Mouse (Mus musculus) midbrain, postnatal 0 days (tissue): ENCODE results near the gene Cdr1. TPM values are rescaled to one million over a fixed set of nuclear protein-coding genes. Genes with fewer than 3 reads are reported as not detected.

ENCODE experiments used
- ATAC-seq: fragments of 200-750 bp; cut with Nextera tagmentation; 2 replicates; pipeline ENCODE4 v1.8.0; 2017; ENCODE audit warnings: moderate number of reproducible peaks, mild to moderate bottlenecking, moderate TSS enrichment, moderate library complexity; ENCODE audit not compliant: low FRiP score
- DNase-seq: peaks from one replicate; pipeline ENCODE4 v3.0.0-alpha.2; 2015; ENCODE audit warnings: low spot score
- H3K27ac ChIP-seq: fragments of 300-500 bp; sonication (generic); 2 replicates; pipeline ENCODE4 v1.5.1; 2014; ENCODE audit warnings: low read depth, mild to moderate bottlenecking, low read length, mixed read lengths
- H3K27me3 ChIP-seq: fragments of 300-500 bp; sonication (generic); 2 replicates; pipeline ENCODE4 v1.6.1; 2014; ENCODE audit warnings: low read length, control low read depth, mixed read lengths; ENCODE audit not compliant: insufficient read depth
- H3K36me3 ChIP-seq: fragments of 300-500 bp; sonication (generic); 2 replicates; pipeline ENCODE4 v1.6.1; 2014; ENCODE audit warnings: low read length, control low read depth, mixed read lengths; ENCODE audit not compliant: insufficient read depth
- H3K4me1 ChIP-seq: fragments of 300-500 bp; sonication (generic); 2 replicates; pipeline ENCODE4 v1.6.1; 2014; ENCODE audit warnings: mild to moderate bottlenecking, control low read depth, antibody characterized with exemption, low read length, mixed read lengths; ENCODE audit not compliant: insufficient read depth
- H3K4me2 ChIP-seq: fragments of 300-500 bp; sonication (generic); 2 replicates; pipeline ENCODE4 v1.6.1; 2014; ENCODE audit warnings: low read depth, mild to moderate bottlenecking, low read length, mixed read lengths; ENCODE audit not compliant: poor library complexity, severe bottlenecking
- H3K4me3 ChIP-seq: fragments of 300-500 bp; sonication (generic); 2 replicates; pipeline ENCODE4 v1.5.1; 2014; ENCODE audit warnings: low read depth, mild to moderate bottlenecking, low read length, moderate library complexity
- H3K9ac ChIP-seq: fragments of 300-500 bp; sonication (generic); replicated peaks from 2 replicates; pipeline ENCODE4 v1.6.1; 2014; ENCODE audit warnings: mild to moderate bottlenecking, low read length, moderate library complexity, mixed read lengths; ENCODE audit not compliant: poor library complexity, severe bottlenecking
- H3K9me3 ChIP-seq: fragments of 300-500 bp; sonication (generic); 2 replicates; pipeline ENCODE4 v1.6.1; 2016; ENCODE audit warnings: low read length, control low read depth
- CTCF ChIP-seq: IDR thresholded peaks from 2 replicates; pipeline ENCODE4 v1.5.1; 2016; ENCODE audit warnings: antibody characterized with exemption, mild to moderate bottlenecking
- WGBS: fragments of 180-500 bp; shearing (Covaris S2); extraction: QIAGEN DNeasy Blood & Tissue Kit; methylation state at CpG from one replicate; pipeline ENCODE4 v1.1.7; 2014; 5-methylcytosine and 5-hydroxymethylcytosine counted together
- polyA plus RNA-seq: library from polyadenylated mRNA; unstranded; fragments of >200 nt; fragmentation: Nextera tagmentation; extraction: Ambion mirVana; gene quantifications from 2 replicates; pipeline ENCODE4 v1.2.1, GENCODE M21; 2015
- total RNA-seq: library from RNA; depleted of rRNA; stranded (reverse); fragments of >200 nt; gene quantifications from 2 replicates; pipeline ENCODE4 v1.2.3, GENCODE M21; 2014; rRNA removed

The Cdr1 gene
- total RNA-seq (not detected in 2 replicates), polyA plus RNA-seq (5.2 TPM in 1 of 2 replicates, not detected in the other)

DNA sequence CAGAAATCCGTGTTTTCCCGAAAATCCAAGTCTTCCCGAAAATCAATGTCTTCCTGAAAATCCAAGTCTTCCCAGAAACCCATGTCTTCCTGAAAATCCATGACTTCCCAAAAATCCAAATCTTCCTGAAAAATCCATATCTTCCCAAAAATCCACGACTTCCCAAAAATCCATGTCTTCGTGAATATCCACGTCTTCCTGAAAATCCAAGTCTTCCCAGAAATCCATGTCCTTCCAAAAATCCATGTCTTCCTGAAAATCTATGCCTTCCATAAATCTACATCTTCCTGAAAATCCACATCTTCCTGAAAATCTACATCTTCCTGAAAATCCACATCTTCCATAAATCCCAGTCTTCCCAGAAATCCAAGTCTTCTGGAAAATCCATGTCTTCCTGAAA, at the start of gene Cdr1:
TSS of gene Cdr1 (minus strand) at position 101 of the 400 bp plus-strand sequence.
- DNase-seq (no peak), ATAC-seq (no peak)
- no peak for TF ChIP-seq CTCF
- Histone ChIP-seq H3K27ac (no peak within 1 kb of the TSS), H3K4me2 (no peak within 1 kb of the TSS), H3K4me3 (no peak within 1 kb of the TSS), H3K9me3 (peaks cover 3% of the 10 kb centered on the region; the same call in 1 of the 2 replicates), H3K4me1 (no peaks in the 10 kb centered on the region), H3K9ac (no peak within 1 kb of the TSS), H3K36me3 (no peaks in the 10 kb centered on the region), H3K27me3 (no peaks in the 10 kb centered on the region)
- WGBS = 96% methylated on average over 6 of the region's 6 CpGs

GRCm38 (mm10) chrX:61185869-61186268, 511 bp upstream of the Cdr1 start:
- no peaks in the 10 kb centered on the region for H3K27me3 ChIP-seq
- TF ChIP-seq CTCF = no peak
- H3K4me1 ChIP-seq = no peaks in the 10 kb centered on the region
- no peak overlapping the region for H3K4me2 ChIP-seq
- no peak overlapping the region for H3K27ac ChIP-seq
- no peak overlapping the region for H3K4me3 ChIP-seq
- no peaks in the 10 kb centered on the region for H3K36me3 ChIP-seq
- 94% methylated on average over 6 of the region's 6 CpGs for WGBS
- H3K9ac ChIP-seq = no peak overlapping the region
- ATAC-seq (no peak), DNase-seq (no peak)
- H3K9me3 ChIP-seq = peaks cover 3% of the 10 kb centered on the region; the same call in 1 of the 2 replicates

- Histone ChIP-seq H3K27ac (no peak overlapping the region), H3K4me3 (no peak overlapping the region), H3K27me3 (no peaks in the 10 kb centered on the region), H3K36me3 (no peaks in the 10 kb centered on the region), H3K4me1 (no peaks in the 10 kb centered on the region), H3K9me3 (no peaks in the 10 kb centered on the region), H3K9ac (no peak overlapping the region), H3K4me2 (no peak overlapping the region)
- WGBS = 39% methylated on average over 2 of the region's 2 CpGs
- DNase-seq (peak; percentile 65), ATAC-seq (no peak)
- peak; percentile 72 for TF ChIP-seq CTCF
Measured at GRCm38 (mm10) chrX:61166519-61166918, 18.8 kb downstream of the Cdr1 start.

GRCm38 (mm10) chrX:61161249-61161648, 24.1 kb downstream of the Cdr1 start:
- WGBS = 63% methylated on average over 2 of the region's 2 CpGs

DNA sequence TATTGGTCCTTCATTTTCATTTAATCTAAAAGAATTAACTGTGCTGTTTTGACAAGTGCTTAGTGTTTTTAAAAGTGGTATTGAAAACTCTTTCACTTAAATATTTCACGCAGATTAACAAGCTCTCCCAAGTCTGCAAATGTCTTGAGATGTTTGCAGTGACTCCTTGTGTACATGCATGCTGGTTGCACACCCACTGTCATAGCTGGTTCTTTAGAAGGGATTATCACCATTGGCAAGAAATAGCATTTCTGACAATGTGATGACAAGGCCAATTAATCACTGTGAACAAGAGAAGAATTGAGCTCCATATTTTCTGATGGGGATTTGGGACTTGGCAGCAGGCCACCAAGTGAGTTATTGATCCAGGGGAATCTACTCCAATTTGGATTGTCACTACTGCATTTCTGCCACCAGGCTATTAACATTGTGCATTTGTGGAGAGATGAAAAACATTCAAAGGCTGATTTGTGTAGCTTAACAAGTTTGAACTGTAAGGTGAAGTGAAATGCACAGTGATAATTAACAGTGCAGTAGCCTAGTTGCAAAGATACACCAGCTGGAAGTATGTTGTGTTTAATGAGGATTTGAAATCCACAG, 30.6 kb downstream of the Cdr1 start:
- no peaks in the 10 kb centered on the region for H3K36me3 ChIP-seq
- H3K4me2 ChIP-seq = no peak overlapping the region
- H3K9me3 ChIP-seq = no peaks in the 10 kb centered on the region
- no peak overlapping the region for H3K9ac ChIP-seq
- no peaks in the 10 kb centered on the region for H3K27me3 ChIP-seq
- ATAC-seq (no peak), DNase-seq (peak; percentile 17)
- WGBS = 44% methylated on average over 1 of the region's 1 CpGs
- H3K4me1 ChIP-seq = no peaks in the 10 kb centered on the region
- no peak overlapping the region for H3K27ac ChIP-seq
- no peak overlapping the region for H3K4me3 ChIP-seq
- no peak for TF ChIP-seq CTCF

More at GRCm38 (mm10) chrX:61161249-61161648, 24.1 kb downstream of the Cdr1 start:
- TF ChIP-seq CTCF = peak; percentile 64
- no peak overlapping the region for H3K4me3 ChIP-seq
- H3K27me3 ChIP-seq = no peaks in the 10 kb centered on the region
- H3K27ac ChIP-seq = no peak overlapping the region
- H3K4me2 ChIP-seq = no peak overlapping the region
- DNase-seq = peak; percentile 19
- ATAC-seq = no peak
- H3K9ac ChIP-seq = no peak overlapping the region
- H3K9me3 ChIP-seq = no peaks in the 10 kb centered on the region
- no peaks in the 10 kb centered on the region for H3K36me3 ChIP-seq
- no peaks in the 10 kb centered on the region for H3K4me1 ChIP-seq

GRCm38 (mm10) chrX:61154246-61154645, 31.1 kb downstream of the Cdr1 start:
- Histone ChIP-seq H3K4me1 (no peaks in the 10 kb centered on the region), H3K9me3 (no peaks in the 10 kb centered on the region), H3K4me3 (no peak overlapping the region), H3K4me2 (no peak overlapping the region), H3K27me3 (no peaks in the 10 kb centered on the region), H3K9ac (no peak overlapping the region), H3K36me3 (no peaks in the 10 kb centered on the region), H3K27ac (no peak overlapping the region)
- 43% methylated on average over 3 of the region's 3 CpGs for WGBS
- ATAC-seq (no peak), DNase-seq (no peak)
- TF ChIP-seq CTCF = no peak
